Mouse (Mus musculus) adrenal gland, adult 18-20 months (tissue): ENCODE measurements around the gene 4930432M17Rik. TPM values are rescaled to one million over a fixed set of nuclear protein-coding genes. Genes with fewer than 3 reads are reported as not detected.

Experiments
- DNase-seq, 2 experiments: peaks; one replicate each; pipeline ENCODE4 v3.0.0; 2021 to 2022; ENCODE audit warnings: low spot score in 2 of 2
- total RNA-seq, 2 experiments: library from RNA; stranded (reverse); gene quantifications; 1 replicate in 1 of 2; 2 replicates in 1 of 2; pipeline ENCODE4 v1.2.3; 2021

The 4930432M17Rik gene
- total RNA-seq, 2 experiments from 2014 or later = not detected

DNA sequence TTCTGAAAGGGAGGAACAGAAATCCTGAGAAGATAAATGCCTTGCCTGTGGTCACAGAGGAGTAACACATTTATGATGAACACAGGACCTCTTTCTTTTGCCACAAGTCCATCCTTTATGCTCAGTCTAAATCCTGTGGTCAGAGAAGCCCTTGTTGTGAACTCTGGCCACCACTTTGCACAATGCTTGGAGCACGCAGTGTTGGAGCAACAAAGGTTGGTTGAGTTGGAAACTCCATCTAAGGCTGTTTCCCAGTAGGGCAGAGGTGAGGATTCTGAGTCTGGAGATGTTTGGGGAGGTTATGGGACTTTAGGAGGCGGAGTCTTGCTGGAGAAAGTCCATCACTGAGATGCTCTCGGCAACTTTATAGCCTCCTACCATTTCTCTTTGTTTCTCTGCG lies 36.5 kb downstream of the 4930432M17Rik start:
- no peak for DNase-seq

DNA sequence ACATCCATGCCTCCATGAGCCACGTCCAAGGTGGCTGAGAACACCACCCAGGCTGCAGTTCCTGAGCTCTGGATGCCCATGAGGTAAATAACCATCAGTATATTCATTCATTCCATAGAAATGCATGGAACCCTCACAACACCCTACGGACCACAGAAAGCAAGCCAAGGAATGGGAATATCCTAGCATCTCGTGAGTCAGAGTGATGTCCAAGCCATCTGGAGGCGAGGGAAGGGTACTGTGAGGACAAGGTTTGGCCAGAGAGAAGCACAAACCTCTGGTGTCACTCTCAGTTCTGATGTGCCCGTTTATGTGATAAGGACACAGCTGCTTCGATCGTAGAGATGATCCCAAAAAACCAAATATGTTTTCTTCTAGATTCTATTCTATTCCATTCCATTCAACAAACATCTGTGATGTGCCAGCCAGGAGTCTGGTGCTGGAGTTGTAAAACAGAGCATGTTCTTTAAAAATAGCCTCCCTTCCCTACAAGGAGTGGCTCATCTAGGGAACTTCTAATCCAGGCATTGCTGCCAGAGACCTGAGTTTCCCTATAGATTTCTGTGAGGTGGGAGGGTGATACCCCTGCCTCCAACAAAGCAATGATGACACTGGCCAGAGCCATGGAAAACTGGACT lies 40.5 kb downstream of the 4930432M17Rik start:
- no peak for DNase-seq

DNA sequence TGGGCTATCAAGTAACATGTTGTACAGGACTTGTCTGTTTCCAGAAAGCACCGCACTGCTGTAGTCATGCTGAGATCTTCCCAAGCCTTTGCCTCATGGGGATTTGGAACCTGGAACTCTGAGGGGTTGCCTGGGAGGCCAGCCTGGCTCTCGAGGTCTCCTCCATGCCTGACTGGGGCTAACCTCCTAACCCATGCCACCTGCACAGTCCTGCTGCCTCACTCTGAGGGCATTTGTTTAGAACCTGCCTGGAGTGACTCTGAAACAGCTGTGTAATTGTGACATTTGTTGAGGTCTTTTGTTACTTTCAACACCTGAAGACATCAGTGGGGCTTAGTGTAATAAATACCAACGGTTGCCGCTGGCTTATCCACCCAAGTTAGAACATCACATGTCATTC lies 41.7 kb downstream of the 4930432M17Rik start:
- DNase-seq = no peak

DNA sequence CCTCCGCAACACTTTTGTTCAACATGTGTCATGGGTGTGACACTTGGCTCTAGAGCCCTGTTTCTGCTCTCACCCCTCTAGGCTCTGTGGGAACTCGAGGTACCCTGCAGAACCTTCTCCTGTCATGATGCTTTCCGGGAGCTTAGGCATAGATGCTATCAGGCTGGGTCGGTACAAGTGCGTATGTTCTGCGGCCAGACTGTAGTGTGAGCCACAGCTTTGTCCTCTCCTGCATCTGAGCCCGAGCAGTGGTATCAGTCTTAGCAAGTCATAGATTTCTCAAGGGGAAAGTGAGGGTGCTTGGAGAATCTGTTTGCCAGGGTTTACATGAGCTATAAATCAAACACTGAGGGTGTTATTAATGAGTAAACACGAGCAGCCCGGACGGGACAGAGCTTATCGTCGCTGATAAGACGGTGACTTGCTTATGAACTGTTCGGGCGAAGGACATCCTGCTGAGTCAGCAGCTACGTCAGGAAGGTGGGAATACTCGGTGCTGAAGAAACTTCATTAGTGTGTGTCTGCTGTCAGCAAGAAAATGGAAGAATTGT lies 42.7 kb downstream of the 4930432M17Rik start:
- DNase-seq = peak in 1 of 2 experiments; percentile 30

DNA sequence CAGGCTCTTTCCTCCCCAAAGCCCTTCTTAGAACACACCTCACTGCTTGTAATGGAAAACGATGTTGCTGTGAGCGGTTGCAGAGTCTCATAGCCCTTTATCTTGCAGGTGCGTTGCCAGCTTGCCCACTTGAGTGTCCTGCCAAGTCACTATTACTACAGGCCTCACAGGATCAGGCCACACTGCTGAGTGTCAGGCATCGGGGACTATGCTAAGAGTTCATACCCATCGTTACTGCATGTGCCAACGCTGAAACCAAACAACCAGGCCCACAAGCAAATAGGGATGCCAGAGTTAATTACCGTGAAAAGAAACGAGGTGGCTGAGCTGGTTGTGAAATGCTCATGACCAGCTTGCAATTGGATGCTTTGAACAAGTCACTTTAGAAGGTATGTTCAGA lies 43.3 kb downstream of the 4930432M17Rik start:
- DNase-seq = no peak

DNA sequence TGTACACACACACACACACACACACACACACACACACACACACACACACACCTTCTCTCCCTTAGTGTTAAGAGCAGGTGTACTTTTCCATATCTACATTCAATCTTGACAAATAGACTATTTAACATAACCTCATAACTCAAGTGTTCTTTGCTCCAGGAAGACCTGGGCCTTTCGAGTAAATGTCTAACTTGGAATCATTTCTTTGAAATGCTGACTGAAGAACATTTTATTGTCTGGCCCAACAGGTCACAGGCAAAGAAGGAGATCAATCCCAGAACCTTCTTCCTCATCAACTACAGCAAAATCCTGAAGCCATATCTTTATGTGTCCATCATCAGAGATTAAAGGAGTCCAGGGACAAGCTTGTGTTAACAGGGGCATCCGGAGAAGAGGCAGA lies 43.9 kb downstream of the 4930432M17Rik start:
- DNase-seq = no peak

DNA sequence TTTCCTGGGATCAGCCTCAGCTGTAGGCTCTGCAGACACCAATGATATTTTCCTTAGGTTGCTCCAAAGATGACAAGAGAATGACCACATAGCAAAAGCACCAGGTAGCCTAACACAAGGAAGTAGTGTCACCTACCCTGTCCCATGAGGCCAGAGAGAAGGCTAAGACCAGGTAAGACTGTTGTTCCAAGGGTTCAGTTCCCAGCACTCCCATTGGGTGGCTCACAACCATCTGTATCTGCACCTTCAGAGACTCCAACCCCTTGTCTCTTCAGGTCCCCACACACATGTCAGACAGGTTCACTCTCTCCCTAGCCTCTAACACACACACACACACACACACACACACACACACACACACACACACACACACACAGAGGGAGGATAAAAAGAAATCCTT lies 44.8 kb downstream of the 4930432M17Rik start:
- no peak for DNase-seq

DNA sequence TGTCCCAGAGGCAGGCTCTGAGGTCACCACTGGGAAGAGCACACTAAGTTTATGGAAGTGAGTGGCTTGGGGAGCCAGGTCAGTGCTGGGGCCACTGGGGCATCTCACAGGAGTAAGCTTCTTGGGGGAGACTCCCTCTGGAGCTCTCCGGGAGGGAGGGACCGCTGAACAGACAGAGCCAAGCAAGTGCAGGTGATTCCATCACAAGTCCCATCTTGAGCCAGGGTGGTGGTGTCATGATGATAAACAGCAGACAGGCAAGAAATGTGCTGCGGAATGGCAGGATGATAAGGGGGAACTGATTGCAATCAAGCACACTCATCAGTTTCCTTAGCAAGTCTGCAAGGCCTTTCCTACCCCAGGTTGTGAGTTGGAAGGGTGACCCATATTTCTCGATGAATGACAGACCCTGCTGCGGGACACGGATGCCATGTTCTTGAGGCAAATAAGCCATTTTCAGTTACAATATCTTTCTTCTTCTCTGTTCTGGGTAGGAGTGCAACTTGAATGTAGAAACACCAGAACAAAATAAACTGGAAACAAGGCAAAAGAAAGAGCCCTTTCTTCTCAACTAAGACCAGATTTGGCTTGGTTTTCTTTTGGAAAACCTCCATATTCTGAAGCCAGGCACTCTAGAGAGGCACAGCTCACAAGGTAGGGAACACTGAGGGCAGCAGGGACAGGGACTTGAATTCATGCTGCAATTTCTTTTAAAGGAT lies 45.3 kb downstream of the 4930432M17Rik start:
- DNase-seq = no peak

DNA sequence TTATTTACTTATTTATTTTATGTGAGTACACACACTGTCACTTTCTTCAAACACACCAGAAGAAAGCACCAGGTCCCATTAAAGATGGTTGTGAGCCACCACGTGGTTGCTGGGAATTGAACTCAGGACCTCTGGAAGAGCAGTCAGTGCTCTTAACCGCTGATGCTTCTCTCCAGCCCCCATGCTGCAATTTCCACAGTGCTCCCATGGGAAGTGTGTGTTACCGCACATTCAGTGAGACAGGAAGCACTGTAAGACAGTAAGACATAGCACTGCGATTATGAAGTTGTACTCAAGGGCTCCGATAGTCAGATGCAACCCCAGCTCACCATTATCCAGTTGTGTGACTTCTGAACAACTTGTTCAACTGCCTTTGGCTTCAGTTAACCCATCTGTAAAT lies 45.9 kb downstream of the 4930432M17Rik start:
- DNase-seq = no peak

DNA sequence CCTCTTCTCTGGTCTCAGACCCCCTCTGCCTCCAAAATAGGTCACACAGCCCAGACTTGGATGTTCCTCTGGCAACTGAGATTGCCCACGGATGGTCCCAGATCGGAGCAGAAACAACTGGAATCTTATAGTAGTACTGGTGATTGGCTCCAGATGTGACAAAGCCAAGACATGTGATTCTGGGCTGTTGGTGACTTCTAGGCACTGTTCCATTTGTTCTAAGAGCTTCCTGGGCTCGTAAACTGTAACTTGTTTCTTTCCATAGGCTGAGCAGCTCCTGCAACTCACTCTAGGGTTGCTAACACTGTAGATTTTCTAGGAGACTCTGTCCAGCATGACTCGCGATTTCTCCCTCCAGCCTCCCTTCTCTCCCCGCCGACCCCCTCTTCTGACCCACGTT lies 48.1 kb downstream of the 4930432M17Rik start:
- DNase-seq = no peak

DNA sequence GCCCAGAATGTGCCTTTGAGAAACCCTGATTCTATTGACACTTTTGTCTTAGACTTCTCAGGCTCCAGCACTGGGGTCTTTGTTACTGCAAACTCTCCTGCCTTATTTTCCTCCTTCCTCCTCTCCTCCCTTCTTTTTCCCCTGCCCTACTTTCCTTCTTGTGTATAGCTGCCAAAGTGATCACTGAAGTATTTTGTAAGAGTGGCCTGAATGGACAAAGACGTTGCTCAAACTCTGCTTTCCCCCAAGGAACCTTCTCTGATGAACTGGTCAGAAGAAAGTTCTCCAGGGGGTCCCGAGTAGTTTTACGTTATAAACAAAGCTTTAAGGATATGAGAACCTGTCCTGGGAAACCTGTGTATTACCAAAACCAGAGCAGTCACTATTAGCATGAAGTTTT lies 49.1 kb downstream of the 4930432M17Rik start:
- DNase-seq = no peak

DNA sequence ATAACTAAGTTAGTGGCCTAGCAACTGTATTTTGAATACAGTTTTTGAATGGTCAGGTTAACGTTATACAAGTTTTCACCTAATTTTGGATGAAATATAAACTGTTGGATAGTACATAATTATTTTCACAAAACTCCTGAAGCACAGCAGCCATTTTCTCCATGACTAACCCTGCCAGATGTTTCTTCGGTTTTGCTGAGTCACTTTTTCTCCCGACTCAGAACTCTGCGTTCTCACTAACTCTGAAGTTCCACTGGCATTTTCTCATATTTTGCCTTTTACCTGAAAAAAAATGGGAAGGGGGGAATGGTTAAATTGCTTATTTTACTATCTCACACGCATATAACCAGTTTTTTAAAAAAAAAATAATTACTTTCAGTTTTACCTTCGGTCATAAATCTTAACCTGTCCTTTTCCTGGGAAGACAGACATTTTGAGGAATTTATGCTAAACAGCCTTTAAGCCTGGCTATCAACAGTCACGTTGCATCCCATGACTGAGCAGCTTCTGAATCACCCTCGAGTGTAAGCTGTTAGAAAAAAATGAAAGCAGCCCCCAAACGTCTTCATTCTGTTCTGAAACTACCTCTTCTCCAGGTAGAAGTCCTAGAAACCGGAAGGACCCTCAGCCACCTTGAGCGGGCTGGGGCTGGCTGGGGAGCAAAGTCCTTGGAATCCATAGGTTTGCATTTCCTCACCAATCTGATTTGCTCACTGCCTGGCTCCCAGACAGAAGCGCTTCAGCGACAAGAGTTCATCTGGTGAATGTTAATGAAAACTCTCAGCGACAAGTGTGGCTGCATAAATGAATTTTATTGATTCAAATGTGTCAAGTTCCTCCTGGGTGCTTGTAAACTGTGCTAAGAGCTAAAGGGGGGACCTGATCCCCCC lies 50.5 kb downstream of the 4930432M17Rik start:
- no peak for DNase-seq

DNA sequence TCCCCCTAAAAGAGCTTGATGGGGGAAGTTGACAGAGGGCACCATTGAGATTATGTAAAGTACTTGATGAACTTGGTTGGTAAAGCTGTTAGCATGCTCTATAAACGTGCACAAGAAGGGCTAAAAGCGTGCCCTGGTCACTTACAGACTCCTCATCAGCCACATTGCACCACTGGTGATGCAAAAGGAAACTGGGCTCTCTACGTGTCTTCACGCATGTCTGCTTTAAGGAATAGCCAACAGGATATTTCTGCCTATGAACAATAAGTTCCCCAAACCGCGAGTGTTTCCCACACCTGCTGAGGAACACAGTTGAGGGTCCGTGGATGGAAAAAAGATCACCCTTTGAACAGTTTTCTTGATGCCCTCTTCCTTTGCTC lies 51.1 kb downstream of the 4930432M17Rik start:
- no peak for DNase-seq

DNA sequence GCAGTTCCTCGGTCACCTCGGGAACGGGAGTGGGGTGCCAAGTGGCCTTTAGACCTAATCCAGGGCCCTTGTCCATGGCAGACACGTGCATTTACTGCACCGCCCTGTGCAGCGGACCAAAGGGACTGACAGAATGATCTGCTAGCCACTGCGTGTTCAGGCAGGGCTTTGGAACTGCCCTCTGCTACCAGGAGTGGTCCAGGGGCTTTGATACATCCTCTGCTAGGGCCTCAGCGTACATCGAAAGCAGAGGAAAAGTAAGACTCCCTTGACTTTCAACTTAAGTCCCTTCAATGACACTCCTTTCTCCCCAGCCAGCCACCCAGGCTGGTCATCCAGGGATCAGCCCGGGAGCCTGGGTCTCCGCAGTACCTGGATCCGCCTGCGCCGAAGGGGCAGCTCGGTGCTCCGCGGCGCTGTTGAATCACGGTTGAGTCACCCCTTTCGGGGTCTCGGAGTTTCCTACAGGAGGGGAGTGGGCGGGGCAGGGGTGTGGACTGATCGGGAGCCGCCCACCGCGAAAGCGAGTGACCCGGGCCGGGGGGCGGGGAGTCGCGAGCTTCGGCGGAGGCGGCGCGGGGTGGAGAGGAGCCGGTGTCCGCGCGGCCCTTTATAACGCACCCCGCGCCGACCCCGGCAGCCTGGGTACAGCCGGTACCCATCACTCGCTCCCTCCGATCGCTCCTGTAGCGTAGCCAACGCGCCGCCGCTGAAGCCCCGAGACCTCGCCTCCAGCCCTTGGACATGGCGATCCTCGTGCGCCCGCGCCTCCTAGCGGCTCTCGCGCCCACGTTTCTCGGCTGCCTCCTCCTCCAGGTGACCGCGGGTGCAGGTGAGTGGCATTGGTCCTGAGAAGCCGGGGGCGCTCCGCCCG lies 52.6 kb downstream of the 4930432M17Rik start, which contains the start of gene F3:
Gene F3 (plus strand): TSS at position 567 of the 874 bp plus-strand sequence.
- DNase-seq = peak; percentile 75 to 77

DNA sequence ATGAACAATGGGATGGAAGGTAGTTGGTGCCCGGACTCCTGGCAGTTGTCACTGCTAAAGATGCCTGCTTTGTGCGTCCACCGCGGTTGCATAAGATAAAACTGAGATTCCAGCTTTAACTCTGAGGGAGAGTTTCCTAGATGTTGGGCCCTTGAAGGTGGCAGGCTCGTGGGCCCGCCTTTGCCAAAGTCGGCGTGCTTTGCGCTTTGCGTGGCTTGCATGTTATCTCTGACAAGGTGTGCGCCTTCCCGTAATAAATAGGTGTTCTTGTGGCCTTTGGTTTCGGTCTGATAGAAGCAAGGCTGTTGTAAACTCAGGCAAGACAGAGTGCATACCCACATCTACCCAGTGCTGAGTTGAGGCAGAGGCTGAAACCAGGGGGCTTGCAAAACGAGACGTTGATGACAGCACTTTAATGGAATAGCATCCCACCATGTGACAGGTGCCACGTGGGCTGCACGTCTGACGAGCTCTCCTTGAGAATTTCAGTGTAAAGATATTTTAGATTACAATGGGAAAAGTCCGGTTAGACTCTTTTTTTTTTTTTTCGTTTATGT lies 53.5 kb downstream of the 4930432M17Rik start:
- DNase-seq = no peak

DNA sequence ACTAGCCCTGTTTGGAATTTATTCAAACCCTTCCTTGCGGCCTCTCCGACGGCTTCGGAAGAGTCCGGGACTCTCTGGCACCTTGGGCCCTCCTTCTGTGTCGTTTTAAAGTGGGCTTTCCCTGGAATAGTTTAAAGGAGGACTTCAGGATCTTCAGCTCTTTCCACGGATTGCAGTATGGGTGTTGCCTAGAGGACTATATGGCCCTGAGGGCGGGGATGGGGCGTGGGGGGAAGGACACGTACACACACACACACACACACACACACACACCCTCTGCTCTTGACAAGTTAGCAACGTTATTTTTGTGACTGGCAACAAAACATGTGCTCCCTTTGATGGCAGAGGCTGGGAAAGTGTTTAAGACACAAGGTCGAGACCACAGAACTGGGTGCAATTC lies 54.0 kb downstream of the 4930432M17Rik start:
- no peak for DNase-seq

DNA sequence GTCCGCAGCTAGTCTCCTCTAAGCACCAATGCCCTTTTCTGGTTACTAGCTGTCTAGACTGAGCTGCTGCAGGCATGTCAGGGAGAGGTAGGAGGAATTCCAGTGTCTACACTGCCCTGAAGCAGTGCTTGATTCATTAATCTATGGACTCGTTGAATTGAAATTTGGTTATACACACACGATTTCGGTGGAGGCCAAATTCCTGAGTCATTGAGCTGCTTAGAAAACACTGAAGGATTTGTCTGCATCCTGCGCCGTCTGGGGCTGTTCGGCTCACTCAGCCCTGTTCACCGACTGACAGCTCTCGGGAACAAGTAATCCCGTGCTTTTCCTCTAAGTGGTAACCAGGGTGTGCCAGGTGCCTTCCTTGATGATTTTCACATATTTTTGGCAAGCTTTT lies 55.1 kb downstream of the 4930432M17Rik start:
- no peak for DNase-seq

DNA sequence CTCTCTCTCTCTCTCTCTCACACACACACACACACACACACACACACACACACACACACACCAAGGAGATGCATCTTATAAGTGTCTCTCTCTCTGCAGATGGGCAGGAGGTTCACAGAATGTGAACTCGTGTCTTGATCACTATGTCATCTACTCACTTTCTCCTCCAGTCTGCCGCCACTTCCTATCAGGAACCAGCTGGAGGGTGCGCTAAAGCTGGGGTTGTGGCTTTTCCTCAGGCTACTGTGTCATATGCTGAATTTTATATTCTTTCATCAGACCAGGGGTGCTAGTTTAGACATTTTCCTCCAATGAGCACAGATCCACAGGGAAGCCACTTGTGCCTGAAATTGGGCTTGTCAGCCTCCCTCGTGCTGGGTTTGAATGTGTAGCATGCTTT lies 59.1 kb downstream of the 4930432M17Rik start:
- no peak for DNase-seq
